Mouse (Mus musculus) liver, embryonic 14.5 days (tissue): Measurements from ENCODE around the gene Nol11.
"Not testable (repeated sequence)": the region's sequence is repeated elsewhere in the genome, so short reads cannot be mapped to it uniquely, and the experiment has no call there.

ENCODE experiments used
- CTCF ChIP-seq: IDR thresholded peaks from 2 replicates; pipeline ENCODE4 v1.5.1; 2016; ENCODE audit warnings: antibody characterized with exemption, low read depth, control low read depth
- EP300 ChIP-seq: IDR thresholded peaks from 2 replicates; pipeline ENCODE4 v1.6.1; 2016; ENCODE audit warnings: antibody characterized with exemption, low read depth

DNA sequence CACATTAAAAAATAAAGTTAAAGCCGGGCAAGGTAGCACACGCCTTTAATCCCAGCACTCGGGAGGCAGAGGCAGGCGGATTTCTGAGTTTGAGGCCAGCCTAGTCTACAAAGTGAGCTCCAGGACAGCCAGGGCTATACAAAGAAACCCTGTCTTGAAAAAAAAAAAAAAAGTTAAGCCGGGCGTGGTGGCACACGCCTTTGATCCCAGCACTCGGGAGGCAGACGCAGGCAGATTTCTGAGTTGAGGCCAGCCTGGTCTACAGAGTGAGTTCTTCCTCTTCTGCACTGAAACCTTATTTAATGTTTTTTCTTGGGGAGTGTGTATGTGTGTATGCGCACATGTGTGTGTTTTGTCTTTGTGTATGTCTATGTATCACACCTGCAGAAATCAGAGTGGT is 52.7 kb downstream of the Nol11 start:
- not testable (repeated sequence) for TF ChIP-seq CTCF, EP300
